Mouse (Mus musculus): ENCODE data around the gene Slc10a2.
"Not testable (repeated sequence)": the region's sequence is repeated elsewhere in the genome, so short reads cannot be mapped to it uniquely, and the experiment has no call there.

Gene Slc10a2

GRCm38 (mm10) chr8:5105186-5105585 is at the start of gene Slc10a2:
TSS of gene Slc10a2 (minus strand) at chr8:5105351.
- DNase-seq (ENCODE audit: low spot score), result no peak

- no peak for DNase-seq (ENCODE audit: low spot score)
Measured at GRCm38 (mm10) chr8:5129322-5129829, 24.2 kb upstream of the Slc10a2 start.

- DNase-seq (ENCODE audit: low spot score), result no peak
Measured at GRCm38 (mm10) chr8:5106855-5107254, 1.7 kb upstream of the Slc10a2 start.

GRCm38 (mm10) chr8:5095392-5095791 is 9.8 kb downstream of the Slc10a2 start:
- no peak for DNase-seq (ENCODE audit: low spot score)

GRCm38 (mm10) chr8:5093991-5094390 is 11.2 kb downstream of the Slc10a2 start:
- not testable (repeated sequence) for DNase-seq (ENCODE audit: low spot score)

GRCm38 (mm10) chr8:5073654-5074293 is 31.4 kb downstream of the Slc10a2 start:
- no peak for DNase-seq (ENCODE audit: low spot score)

- no peak for DNase-seq (ENCODE audit: low spot score)
Measured at GRCm38 (mm10) chr8:5058888-5059287, 46.3 kb downstream of the Slc10a2 start.

GRCm38 (mm10) chr8:5044361-5044900 is 60.7 kb downstream of the Slc10a2 start:
- not testable (repeated sequence) for DNase-seq (ENCODE audit: low spot score)

- no peak for DNase-seq (ENCODE audit: low spot score)
Measured at GRCm38 (mm10) chr8:5038811-5039561, 66.2 kb downstream of the Slc10a2 start.

Measured in ovary, adult 18-20 months (tissue).